Mouse (Mus musculus): Measurements from ENCODE around the gene Bst2. TPM values are rescaled to one million over a fixed set of nuclear protein-coding genes. Genes with fewer than 3 reads are reported as not detected.

The Bst2 gene
- 48.3 and 59.8 TPM in 2 replicates for polyA plus RNA-seq (2015; fragmentation: Nextera tagmentation; extraction: Ambion mirVana)

DNA sequence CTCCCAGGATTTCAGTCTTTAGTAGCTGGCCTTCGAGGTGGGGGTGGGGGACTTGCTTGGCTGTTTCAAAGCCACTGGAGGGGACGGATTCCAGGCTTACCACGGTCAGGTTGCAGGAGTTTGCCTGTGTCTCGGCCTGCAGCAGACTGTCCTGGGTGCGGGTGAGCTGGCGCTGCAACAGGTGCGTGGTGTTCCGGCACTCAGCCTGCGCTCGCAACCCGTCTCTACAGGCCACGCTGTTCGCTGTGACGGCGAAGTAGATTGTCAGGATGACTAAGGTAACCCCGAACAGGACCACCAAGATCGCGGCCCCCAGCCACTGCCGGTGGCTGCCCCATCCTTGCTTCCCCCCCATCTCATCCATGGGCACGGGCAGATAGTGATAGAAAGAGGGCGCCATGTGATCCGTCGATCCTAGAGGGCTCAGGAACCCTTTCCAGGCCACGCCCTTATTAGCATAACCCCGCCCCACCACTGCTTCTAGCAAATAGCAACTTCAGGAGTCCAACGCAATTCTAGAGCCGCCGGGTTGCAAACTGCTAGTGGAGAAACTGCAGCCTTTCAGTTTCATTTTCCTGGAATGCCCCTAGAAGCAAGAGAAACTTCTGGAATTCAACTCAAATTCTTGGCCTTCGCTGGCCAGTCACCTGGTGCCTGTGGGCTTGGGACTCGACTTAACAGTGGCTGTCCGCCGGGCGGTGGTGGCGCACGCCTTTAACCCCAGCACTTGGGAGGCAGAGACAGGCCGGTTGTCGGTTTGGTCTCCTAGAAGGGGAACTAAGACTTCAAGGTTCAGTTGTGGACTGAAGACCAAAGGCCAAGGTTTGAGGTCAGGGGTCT lies at the start of gene Bst2:
Gene Bst2 (minus strand): TSS at position 429 of the 840 bp plus-strand sequence.

DNA sequence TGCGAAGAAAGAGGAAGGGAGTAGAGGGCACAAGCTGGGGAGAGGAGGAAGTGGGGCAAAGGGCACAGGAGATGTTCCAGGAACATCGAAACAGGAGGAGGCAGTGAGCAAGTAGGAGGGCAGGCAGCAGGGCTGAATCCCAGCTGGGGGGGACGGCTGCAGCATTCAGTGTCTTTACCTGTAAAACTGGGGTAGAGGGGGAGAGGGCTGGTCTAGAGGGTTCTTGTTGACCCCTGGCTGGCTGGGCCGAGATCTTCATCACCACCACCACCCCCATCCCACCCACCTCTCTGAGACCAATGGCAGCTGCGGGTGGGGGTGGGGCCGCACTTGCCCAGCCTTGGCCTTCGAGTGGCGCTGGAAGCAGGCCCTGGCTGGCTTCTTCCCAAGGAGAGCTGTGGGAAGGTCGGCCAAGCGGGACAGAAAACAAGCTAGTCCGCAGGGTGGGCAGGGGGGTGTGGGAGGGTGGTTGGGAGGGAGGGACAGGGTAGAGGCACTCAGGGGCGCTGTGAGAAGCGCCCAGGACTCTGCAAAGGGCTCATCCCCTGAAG lies 31.2 kb upstream of the Bst2 start, which contains the start of gene Slc27a1:
Gene Slc27a1 (plus strand): TSS at position 496 of the 551 bp plus-strand sequence.

DNA sequence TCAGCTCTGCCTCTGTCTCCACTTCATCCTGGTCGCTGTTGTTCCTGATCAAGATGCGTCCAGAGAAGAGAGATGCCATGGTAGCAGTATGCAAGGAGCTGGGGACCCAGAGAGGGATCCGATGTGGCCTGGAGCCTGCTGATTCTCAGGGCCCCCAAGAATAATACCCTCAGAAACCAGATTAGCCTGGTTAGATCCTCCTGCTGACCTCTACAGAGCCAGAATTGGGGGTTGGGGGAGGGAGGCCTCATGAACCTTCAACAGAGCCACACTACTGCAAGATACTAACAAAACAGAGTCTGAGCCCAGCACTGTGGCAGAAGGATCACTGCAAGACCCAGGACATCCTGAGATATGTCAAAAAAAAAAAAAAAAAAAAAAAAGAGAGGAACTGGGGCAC lies 29.2 kb upstream of the Bst2 start, which contains the start of gene Nxnl1:
Gene Nxnl1 (minus strand): TSS at position 101 of the 400 bp plus-strand sequence.

DNA sequence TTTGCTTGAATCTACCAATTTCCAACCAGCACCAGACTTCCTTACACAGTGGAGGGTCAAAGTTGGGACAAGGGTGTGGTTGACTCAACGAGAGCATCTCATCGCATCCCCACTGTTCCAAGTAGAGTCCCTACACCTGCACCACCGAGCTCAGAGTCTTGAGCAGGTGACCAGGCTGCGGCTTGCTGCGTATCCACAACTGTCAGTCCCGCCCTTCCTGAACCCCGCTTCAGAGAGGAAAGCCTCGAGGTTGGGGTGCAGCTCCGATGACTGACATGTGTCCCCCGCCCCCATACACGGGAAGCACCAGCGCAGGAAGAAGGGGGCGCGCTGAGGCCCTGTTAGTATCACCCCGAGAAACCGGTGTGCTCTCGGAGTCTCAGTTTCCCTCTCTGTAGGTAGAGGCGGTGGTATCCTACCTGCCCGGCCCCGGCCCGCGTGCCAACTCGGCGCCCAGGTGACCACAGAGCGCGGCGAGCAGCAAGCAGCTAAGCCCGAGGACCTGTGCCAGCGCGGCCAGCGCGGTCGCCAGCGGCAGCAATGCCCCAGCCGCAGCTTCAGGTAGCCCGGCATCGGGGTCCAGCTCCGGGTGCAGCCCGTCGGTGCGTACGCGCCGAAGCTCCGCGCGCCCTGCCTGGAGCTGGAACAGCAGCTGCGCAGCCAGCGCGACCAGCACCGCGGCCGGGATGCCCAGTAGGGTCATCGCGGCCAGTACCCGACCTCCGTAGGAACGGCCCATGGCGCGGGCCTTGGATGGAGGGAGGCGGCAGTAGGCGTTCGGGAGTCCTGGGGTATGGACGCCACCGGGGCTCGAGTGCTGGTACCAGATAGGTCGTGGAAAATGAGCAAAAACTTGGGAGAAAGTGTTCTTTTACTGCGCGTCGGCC lies 21.1 kb upstream of the Bst2 start, which contains the start of gene Tmem221:
Gene Tmem221 (minus strand): TSS at position 801 of the 887 bp plus-strand sequence.

DNA sequence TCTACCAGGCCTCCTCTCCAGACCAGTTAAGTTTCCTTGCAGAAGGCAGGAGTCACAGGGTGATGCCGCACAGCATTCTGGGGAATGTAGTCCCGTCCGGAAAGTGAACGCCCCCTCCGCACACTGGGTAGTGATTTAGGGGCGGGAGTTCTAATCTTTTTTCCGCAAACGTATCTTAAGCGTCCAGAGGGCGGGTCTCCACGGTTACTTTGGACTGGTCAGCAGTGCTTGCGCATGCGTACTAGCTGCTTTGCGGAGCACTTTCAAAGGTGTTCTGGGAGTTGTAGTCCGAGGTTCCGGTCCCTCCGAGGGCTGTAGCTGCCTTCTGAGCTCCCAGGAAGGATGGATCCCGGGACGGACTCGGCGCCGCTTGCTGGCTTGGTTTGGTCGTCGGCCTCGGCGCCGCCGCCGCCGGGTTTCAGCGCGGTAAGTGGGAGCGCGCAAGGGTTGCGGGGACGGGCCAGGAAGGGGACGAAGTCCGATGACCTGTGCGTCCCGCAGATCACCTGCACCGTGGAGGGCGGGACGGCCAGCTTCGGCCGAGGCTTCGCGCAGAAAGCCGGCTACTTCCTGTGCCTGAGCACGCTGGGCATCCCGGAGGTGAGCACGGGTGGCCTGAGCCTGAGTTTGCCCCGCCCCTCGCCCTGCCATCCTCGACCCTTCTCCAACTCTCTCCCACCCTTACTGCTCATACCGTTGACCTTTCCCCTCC lies 5.5 kb upstream of the Bst2 start, which contains the start of gene Mvb12a:
Gene Mvb12a (plus strand): TSS at position 291 of the 712 bp plus-strand sequence.

DNA sequence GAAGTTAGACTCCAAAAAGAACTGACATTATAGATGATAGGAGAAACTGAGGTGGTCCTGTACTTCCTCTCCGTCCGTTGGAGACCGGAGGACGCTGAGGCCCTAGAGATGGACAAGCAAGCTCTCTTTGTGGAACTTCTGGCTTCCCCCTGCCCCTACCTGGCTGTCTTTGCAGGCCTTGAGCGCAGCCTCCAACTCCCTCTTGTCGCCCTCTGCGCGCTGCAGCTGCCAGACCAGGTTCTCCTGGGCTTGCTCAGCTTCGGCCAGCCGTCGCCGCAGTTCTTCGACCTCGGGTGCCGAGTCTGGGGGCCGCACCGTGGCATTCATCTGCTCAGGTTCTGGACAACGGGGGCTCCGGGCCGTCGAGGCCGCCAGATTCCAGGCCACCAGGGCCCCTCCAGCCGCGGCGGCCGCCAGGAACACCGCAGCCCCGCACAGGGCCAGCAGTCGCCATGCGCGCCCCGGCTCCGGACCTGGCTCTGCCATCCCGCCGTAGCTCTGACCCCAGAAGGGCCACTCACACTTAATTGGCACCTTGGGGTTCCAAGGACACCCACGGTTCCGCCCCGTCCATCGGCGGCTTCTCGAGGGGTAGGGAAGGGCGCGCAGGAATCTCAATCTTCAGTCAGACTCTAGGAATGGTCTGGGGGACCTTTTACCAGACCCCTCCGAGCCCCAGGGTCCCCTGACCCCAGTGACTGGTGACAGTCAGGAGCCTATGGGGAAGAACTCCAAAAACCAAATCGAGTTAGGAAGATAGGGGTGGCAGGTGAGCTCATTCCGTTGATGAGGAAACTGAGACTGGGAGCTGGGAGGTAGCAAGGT lies 11.8 kb downstream of the Bst2 start, which contains the start of gene Ccdc194:
Gene Ccdc194 (minus strand): TSS at position 486 of the 825 bp plus-strand sequence.

DNA sequence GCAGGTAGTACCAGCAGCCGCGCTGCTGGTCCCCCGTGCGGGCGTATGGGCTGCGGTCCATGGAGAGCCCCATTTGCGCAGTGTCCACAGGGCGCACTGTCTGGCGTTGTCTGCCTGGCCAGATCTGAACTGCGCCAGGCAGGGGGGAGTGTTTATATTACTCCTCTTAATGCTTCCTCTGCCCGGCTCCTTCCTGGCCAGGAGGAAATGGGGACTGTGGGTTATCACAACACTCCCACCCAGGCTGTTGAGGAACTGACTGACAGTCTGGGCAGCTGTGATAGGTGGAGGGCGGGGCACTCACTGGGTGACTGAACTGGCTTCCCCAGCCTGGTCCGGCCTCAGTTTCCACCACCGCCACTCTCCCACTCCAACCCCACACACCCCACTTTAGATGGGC lies 25.6 kb downstream of the Bst2 start, which contains the start of gene Plvap:
Gene Plvap (minus strand): TSS at position 109 of the 400 bp plus-strand sequence.

DNA sequence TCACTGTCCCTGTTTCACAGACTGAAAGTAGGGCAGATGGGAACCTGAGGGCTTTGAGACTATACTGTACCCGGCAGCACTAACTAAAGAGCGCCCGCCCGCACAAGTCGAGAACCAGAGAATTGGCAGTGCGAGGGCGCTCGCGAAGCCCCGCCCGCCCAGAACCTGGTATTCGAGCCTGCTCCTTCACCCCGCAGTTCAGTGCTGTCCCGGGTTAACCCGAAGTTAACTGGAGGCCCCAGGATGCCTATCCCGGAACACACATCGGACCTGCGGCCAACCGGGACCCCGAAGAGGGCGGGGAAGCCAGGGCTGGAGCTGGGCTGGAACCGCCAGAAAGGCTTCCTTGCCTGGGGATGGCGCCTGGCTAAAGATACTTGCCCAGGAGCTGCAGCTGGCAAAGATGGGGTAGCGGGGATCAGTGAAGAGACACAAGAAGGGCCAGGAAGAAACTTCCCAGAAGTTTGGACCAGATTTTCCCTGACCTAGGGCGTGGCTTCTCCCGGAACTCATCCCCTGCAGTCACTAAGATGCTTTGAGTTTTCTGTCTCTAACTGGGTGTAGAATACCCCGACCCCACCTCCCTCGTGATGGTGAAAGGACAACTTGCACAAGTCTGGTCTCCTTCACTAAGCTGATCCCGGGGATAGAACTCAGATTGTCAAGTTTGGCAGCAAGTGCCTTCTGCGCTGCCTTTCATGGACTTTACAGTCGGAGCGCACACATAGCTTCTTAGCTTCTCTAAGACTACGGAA lies 49.4 kb downstream of the Bst2 start, which contains the start of gene Gtpbp3:
Gene Gtpbp3 (plus strand): TSS at position 413 of the 755 bp plus-strand sequence.

DNA sequence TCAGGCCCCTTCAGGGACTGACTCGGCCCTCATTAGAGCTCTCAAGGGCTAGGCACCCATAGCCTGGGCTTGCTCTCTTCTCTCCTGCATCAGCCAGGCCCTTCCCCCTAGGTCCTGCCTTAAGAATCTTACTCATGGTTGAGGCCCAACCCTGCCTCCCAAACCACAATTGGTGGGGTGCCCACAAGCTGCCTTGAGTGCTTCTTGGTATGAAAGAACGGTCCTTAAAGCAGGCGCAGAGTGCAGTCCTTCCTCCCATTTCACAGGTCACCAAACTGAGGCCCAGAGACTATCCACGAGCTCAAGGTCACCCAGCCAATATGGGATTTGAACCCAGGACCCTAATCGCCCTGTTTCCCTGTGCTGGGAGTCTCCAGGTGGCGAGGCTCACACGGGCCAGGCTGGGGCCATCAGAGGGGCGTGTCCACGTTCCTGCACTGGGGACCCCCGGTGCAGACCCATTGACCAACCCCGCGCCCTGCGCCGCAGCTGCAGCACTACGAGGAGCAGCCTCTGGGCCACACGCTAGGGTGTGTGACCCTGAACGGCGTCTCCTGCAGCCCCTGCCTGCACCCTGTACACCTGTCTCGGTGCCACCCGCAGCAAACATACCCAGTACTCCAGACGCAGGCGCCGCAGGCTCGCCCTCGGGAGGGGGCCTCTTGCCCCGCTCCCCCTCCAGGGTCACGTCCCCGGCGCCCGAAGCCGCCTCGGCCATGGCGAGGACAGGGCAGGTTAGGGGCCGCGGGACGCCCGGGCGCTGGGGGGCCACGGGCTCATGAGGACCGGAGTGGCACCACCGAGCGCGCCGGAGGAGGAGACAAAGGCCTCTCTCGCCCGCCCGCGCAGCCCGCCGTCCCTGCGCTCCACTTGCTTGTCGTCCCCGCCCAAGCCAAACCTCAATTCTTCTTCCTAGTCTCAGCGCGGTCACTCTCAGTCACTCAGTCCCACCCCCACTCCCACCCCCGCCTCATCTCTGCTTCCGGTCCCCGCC lies 51.8 kb downstream of the Bst2 start, which contains the start of gene Ano8:
Gene Ano8 (minus strand): TSS at position 822 of the 994 bp plus-strand sequence.

Other genes starting within 250 kb of the Bst2 start
- gene Use1, start 170.6 kb downstream of the Bst2 start, polyA plus RNA-seq (2015; fragmentation: Nextera tagmentation; extraction: Ambion mirVana), result 89.1 and 89.4 TPM in 2 replicates
- gene Ocel1, start 166.2 kb downstream of the Bst2 start, polyA plus RNA-seq (2015; fragmentation: Nextera tagmentation; extraction: Ambion mirVana), result 5.5 and 5.7 TPM in 2 replicates
- gene Nr2f6, start 155.5 kb downstream of the Bst2 start, polyA plus RNA-seq (2015; fragmentation: Nextera tagmentation; extraction: Ambion mirVana), result 55.5 and 56.4 TPM in 2 replicates
- 4.6 and 5.8 TPM in 2 replicates for gene Ushbp1, start 141.7 kb downstream of the Bst2 start, polyA plus RNA-seq (2015; fragmentation: Nextera tagmentation; extraction: Ambion mirVana)
- gene Babam1, start 140.6 kb downstream of the Bst2 start, polyA plus RNA-seq (2015; fragmentation: Nextera tagmentation; extraction: Ambion mirVana), result 62.9 and 66.6 TPM in 2 replicates
- 4.8 and 6.5 TPM in 2 replicates for gene Ankle1, start 131.4 kb downstream of the Bst2 start, polyA plus RNA-seq (2015; fragmentation: Nextera tagmentation; extraction: Ambion mirVana)
- gene Abhd8, start 73.8 kb downstream of the Bst2 start, polyA plus RNA-seq (2015; fragmentation: Nextera tagmentation; extraction: Ambion mirVana), result 24.9 and 28.3 TPM in 2 replicates
- gene Mrpl34, start 72.5 kb downstream of the Bst2 start, polyA plus RNA-seq (2015; fragmentation: Nextera tagmentation; extraction: Ambion mirVana), result 80.4 and 81.5 TPM in 2 replicates
- 74.3 and 86.1 TPM in 2 replicates for gene Dda1, start 68.3 kb downstream of the Bst2 start, polyA plus RNA-seq (2015; fragmentation: Nextera tagmentation; extraction: Ambion mirVana)
- 1.0 and 1.1 TPM in 2 replicates for gene Ano8, start 51.5 kb downstream of the Bst2 start, polyA plus RNA-seq (2015; fragmentation: Nextera tagmentation; extraction: Ambion mirVana)
- 9.3 and 9.9 TPM in 2 replicates for gene Gtpbp3, start 49.4 kb downstream of the Bst2 start, polyA plus RNA-seq (2015; fragmentation: Nextera tagmentation; extraction: Ambion mirVana)
- 12.9 and 13.2 TPM in 2 replicates for gene Plvap, start 25.7 kb downstream of the Bst2 start, polyA plus RNA-seq (2015; fragmentation: Nextera tagmentation; extraction: Ambion mirVana)
- gene Ccdc194, start 11.7 kb downstream of the Bst2 start, polyA plus RNA-seq (2015; fragmentation: Nextera tagmentation; extraction: Ambion mirVana), result 0.19 TPM in 1 of 2 replicates, not detected in the other
- 79.7 and 86.3 TPM in 2 replicates for gene Mvb12a, start 5.5 kb upstream of the Bst2 start, polyA plus RNA-seq (2015; fragmentation: Nextera tagmentation; extraction: Ambion mirVana)
- gene Tmem221, start 21.4 kb upstream of the Bst2 start, polyA plus RNA-seq (2015; fragmentation: Nextera tagmentation; extraction: Ambion mirVana), result 0.57 and 0.63 TPM in 2 replicates
- not detected in 2 replicates for gene Nxnl1, start 29.1 kb upstream of the Bst2 start, polyA plus RNA-seq (2015; fragmentation: Nextera tagmentation; extraction: Ambion mirVana)
- gene Slc27a1, start 31.4 kb upstream of the Bst2 start, polyA plus RNA-seq (2015; fragmentation: Nextera tagmentation; extraction: Ambion mirVana), result 17.5 and 21.1 TPM in 2 replicates
- 222 and 225 TPM in 2 replicates for gene Pgls, start 54.7 kb upstream of the Bst2 start, polyA plus RNA-seq (2015; fragmentation: Nextera tagmentation; extraction: Ambion mirVana)
- 0.71 and 1.7 TPM in 2 replicates for gene Fam129c, start 60.2 kb upstream of the Bst2 start, polyA plus RNA-seq (2015; fragmentation: Nextera tagmentation; extraction: Ambion mirVana)
- 60.6 and 64.6 TPM in 2 replicates for gene Colgalt1, start 73.5 kb upstream of the Bst2 start, polyA plus RNA-seq (2015; fragmentation: Nextera tagmentation; extraction: Ambion mirVana)
- gene Unc13a, start 134.3 kb upstream of the Bst2 start, polyA plus RNA-seq (2015; fragmentation: Nextera tagmentation; extraction: Ambion mirVana), result 0.49 and 0.68 TPM in 2 replicates
- 5.7 and 6.5 TPM in 2 replicates for gene Jak3, start 138.8 kb upstream of the Bst2 start, polyA plus RNA-seq (2015; fragmentation: Nextera tagmentation; extraction: Ambion mirVana)
- gene Insl3, start 151.8 kb upstream of the Bst2 start, polyA plus RNA-seq (2015; fragmentation: Nextera tagmentation; extraction: Ambion mirVana), result 2.5 TPM in 2 replicates
- gene B3gnt3, start 164.3 kb upstream of the Bst2 start, polyA plus RNA-seq (2015; fragmentation: Nextera tagmentation; extraction: Ambion mirVana), result 4.4 TPM in 2 replicates
- gene Fcho1, start 188.3 kb upstream of the Bst2 start, polyA plus RNA-seq (2015; fragmentation: Nextera tagmentation; extraction: Ambion mirVana), result 0.59 and 1.7 TPM in 2 replicates